Mouse (Mus musculus) heart, adult 2 months (tissue): ENCODE measurements around the gene Lhx2. TPM values are rescaled to one million over a fixed set of nuclear protein-coding genes. Genes with fewer than 3 reads are reported as not detected.

Experiments used
- DNase-seq, 2 experiments: peaks; one replicate each; pipeline ENCODE4 v3.0.0; 2021
- H3K27ac ChIP-seq: fragments of 200-600 bp; 2 replicates; pipeline ENCODE4 v1.8.1; 2022
- H3K27me3 ChIP-seq: fragments of 200-500 bp; 2 replicates; pipeline ENCODE4 v1.6.1; 2012; ENCODE audit warnings: mild to moderate bottlenecking, low read length, inconsistent platforms, mixed read lengths; ENCODE audit not compliant: control insufficient read depth, insufficient read depth
- H3K36me3 ChIP-seq: fragments of 200-500 bp; 2 replicates; pipeline ENCODE4 v1.6.1; 2012; ENCODE audit warnings: low read length, inconsistent platforms; ENCODE audit not compliant: control insufficient read depth, insufficient read depth
- H3K4me1 ChIP-seq: fragments of 200-500 bp; 2 replicates; pipeline ENCODE4 v1.6.1; 2011; ENCODE audit warnings: low read length; ENCODE audit not compliant: control insufficient read depth, insufficient read depth
- H3K4me3 ChIP-seq: fragments of 200-600 bp; 2 replicates; pipeline ENCODE4 v1.8.1; 2022
- H3K79me2 ChIP-seq: fragments of 200-500 bp; replicated peaks from 2 replicates; pipeline ENCODE4 v1.6.1; 2012; ENCODE audit warnings: mild to moderate bottlenecking, inconsistent platforms, low read length, moderate library complexity, mixed read lengths; ENCODE audit not compliant: control insufficient read depth, insufficient read depth
- H3K9ac ChIP-seq: fragments of 200-500 bp; 2 replicates; pipeline ENCODE4 v1.6.1; 2012; ENCODE audit warnings: low read depth, mild to moderate bottlenecking, control low read depth, inconsistent platforms, low read length, mixed read lengths
- CTCF ChIP-seq: fragments of 200-600 bp; IDR thresholded peaks from 2 replicates; pipeline ENCODE4 v1.8.1; 2022; ENCODE audit warnings: antibody characterized with exemption, mild to moderate bottlenecking, moderate library complexity
- EP300 ChIP-seq: fragments of 200-500 bp; IDR thresholded peaks from 2 replicates; pipeline ENCODE4 v1.6.1; 2011; ENCODE audit warnings: low read depth, low read length, control low read depth; ENCODE audit not compliant: insufficient read depth
- POLR2A ChIP-seq: fragments of 200-500 bp; IDR thresholded peaks from 2 replicates; pipeline ENCODE4 v1.6.1; 2011; ENCODE audit warnings: mild to moderate bottlenecking, low read depth, low read length, control low read depth; ENCODE audit not compliant: insufficient read depth
- WGBS: fragments of 180-500 bp; shearing (Covaris S2); methylation state at CpG from one replicate; pipeline ENCODE4 v1.1.7; 2018; 5-methylcytosine and 5-hydroxymethylcytosine counted together
- intact Hi-C: fragments of 180-260 bp; cut with DNase I; formaldehyde crosslinking; loops from one replicate; pipeline ENCODE4 v1.15.1; 2025
- polyA plus RNA-seq: library from polyadenylated mRNA; depleted of rRNA; stranded (reverse); fragments of >200 nt; gene quantifications from 2 replicates; pipeline ENCODE4 v1.2.3, GENCODE M21; 2012
- total RNA-seq, 2 experiments: library from RNA; stranded (reverse); gene quantifications; 2 replicates each; pipeline ENCODE4 v1.2.3; 2021

Gene Lhx2
- total and polyA plus RNA-seq, 3 experiments: not detected

DNA sequence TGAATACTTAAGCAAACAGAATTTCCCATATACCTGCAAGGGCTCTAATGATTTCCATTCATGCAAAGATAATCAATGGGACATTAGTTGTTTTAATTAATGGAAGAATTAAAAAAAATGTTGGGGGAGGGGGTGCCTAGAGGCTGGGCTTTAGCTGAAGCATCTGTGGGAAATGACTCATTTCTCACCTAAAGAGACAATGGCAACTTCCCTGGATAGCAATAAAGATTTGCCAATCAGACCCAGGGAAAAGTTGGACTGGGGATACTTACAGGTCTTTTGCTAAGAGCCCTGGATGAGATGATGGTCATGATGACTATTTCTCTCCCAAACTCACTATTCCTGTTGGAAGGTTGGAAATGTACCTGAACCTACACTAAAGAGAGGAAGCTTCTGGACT lies 5.6 kb downstream of the Lhx2 start:
- no peaks in the 10 kb centered on the region for H3K4me1 ChIP-seq
- H3K79me2 ChIP-seq: no peaks in the 10 kb centered on the region
- intact Hi-C loops: no loop called here
- no peak for DNase-seq
- no peaks in the 10 kb centered on the region for H3K36me3 ChIP-seq
- no peak overlapping the region for H3K9ac ChIP-seq
- no peak for TF ChIP-seq CTCF
- TF ChIP-seq POLR2A: no peak
- no peak for TF ChIP-seq EP300
- H3K27ac ChIP-seq: no peak overlapping the region
- H3K4me3 ChIP-seq: no peak overlapping the region
- peaks cover 29% of the 10 kb centered on the region for H3K27me3 ChIP-seq

- Histone ChIP-seq H3K4me3 (no peak overlapping the region), H3K36me3 (no peaks in the 10 kb centered on the region), H3K27ac (no peak overlapping the region), H3K9ac (no peak overlapping the region), H3K4me1 (no peaks in the 10 kb centered on the region), H3K27me3 (peaks cover 27% of the 10 kb centered on the region), H3K79me2 (no peaks in the 10 kb centered on the region)
- intact Hi-C loops: no loop called here
- DNase-seq: no peak
- WGBS: 13% methylated on average over 6 of the region's 6 CpGs
- TF ChIP-seq POLR2A (no peak), EP300 (no peak), CTCF (no peak)
Measured at GRCm38 (mm10) chr2:38346417-38346816, 7.3 kb downstream of the Lhx2 start.

DNA sequence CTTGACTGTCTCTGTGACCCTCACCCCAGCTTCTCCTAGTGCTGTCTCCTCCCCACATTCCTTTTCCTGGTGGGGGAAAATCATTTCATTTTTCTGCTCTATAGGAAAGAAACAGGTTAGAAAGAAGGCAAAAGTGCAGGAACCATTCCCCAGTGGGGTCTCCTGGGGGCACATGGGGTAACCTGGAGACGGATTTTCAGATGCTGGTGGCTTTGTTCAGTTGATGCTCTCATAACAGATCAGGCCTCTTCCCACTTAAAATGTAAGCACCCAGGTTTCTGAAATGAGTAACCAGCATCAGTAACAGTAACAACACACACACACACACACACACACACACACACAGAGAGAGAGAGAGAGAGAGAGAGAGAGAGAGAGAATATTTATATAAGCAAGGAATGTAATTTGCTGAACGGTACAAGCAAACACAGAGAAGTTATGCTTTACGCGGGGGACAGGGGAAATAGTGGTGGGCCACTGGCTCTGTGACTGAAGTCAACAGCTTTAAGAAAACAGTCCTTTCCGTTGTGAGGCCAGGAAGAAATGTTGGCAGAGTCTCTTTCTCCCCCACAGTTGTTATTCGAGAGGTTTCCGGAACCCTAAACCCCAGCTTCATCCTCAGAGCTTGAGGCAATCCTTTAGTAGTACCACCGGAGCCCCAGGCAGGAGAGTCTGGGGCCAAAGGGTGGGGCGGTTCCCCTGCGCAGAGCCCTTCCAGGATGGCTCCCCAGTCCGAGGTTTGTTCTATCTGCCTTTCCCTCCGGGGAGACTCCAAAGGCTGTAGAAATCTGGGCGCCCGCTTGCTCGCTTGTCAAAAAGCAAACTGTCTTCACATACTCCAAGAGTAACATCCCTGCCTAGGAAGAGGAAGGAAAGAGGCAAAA lies 8.0 kb downstream of the Lhx2 start:
- intact Hi-C loops: no loop called here

DNA sequence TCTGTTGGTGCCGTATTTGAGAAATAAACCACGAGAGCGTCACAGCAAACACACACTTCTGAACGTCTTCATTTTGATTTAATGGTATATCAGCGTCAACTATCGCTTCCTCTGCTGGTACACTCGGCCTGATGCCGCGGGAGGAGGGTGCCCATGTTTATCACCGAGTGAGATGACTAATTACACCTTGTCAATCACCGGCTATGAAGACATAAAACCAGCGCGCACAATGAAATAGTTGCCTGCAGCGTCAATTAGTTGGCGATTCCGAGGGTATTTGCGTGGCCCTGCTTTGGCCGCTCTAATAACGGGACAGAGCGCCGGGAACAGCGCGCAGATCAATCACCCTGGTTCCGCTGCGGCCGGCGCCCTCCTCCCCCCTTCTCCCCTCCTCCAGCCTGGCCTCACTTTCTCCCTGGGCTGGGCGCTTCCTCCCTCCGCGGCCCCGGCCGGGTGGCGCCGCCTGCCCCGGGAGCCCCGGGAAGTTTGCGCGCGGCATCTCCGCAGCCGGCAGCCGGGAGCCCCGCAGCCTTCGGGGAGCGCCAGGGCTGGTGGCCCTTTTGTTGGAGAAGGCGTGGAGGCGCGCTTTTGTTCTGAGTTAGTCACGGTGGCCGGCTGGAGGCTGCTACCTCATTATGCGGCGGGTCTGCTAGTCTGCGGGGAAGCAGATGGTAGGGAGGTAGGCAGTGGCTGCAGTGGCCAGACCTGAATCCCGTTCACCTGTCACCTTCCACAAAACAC lies 8.9 kb downstream of the Lhx2 start:
- 1% methylated on average over 54 of the region's 54 CpGs for WGBS
- TF ChIP-seq EP300 (no peak), POLR2A (no peak), CTCF (no peak)
- Histone ChIP-seq H3K9ac (no peak overlapping the region), H3K27ac (no peak overlapping the region), H3K27me3 (peaks cover 34% of the 10 kb centered on the region), H3K4me3 (peak overlapping the region; percentile 22; the same call in 1 of the 2 replicates), H3K36me3 (no peaks in the 10 kb centered on the region), H3K79me2 (no peaks in the 10 kb centered on the region), H3K4me1 (no peaks in the 10 kb centered on the region)
- peak; percentile 18 to 42 for DNase-seq
- intact Hi-C loops: no loop called here

More for the DNA sequence above, 8.0 kb downstream of the Lhx2 start:
- no peak for TF ChIP-seq CTCF
- Histone ChIP-seq H3K79me2 (no peaks in the 10 kb centered on the region), H3K4me3 (no peak overlapping the region), H3K9ac (no peak overlapping the region), H3K4me1 (no peaks in the 10 kb centered on the region), H3K27ac (no peak overlapping the region), H3K27me3 (peaks cover 34% of the 10 kb centered on the region), H3K36me3 (no peaks in the 10 kb centered on the region)
- 6% methylated on average over 15 of the region's 15 CpGs for WGBS
- DNase-seq: no peak

DNA sequence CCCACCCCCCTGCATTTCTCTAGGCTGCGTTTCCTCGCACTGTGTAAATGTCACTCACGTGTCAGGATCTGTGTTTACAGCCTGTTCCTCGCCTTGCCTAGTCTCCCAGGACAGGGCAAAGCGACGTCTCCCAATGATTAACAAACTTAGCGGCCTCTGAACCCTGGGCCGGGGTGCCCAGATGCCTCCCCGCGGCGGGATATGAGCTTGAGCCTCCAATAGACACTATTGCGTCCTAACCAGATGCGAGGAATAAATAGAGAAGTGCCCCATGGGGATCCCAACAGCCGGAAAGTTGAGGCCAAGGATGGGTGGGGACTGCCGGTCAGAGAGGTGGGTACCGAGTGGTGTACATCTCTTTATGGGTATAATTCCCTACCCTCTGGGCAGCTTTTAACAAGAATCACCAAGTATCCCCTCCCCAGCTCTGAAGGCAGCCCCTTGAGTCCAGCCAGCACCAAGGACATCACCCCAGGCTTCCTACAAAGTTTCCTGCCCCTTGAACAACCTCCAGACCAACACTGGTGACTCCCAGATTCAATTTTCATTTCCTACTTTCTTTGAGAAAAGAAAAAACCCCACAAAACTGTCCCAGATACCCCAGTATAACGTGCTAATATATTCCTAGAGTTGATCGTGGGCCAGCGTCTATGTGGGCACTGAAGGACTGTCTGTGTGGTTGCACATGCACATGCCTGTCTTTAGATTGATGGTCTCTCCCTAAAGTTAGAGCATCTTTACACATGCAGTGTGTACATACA lies 9.8 kb downstream of the Lhx2 start:
- WGBS: 7% methylated on average over 19 of the region's 19 CpGs
- H3K4me3 ChIP-seq: no peak overlapping the region
- peaks cover 36% of the 10 kb centered on the region for H3K27me3 ChIP-seq
- H3K4me1 ChIP-seq: no peaks in the 10 kb centered on the region
- intact Hi-C loops: no loop called here
- no peaks in the 10 kb centered on the region for H3K36me3 ChIP-seq
- H3K9ac ChIP-seq: no peak overlapping the region
- no peaks in the 10 kb centered on the region for H3K79me2 ChIP-seq
- no peak overlapping the region for H3K27ac ChIP-seq
- no peak for DNase-seq
- TF ChIP-seq POLR2A (no peak), CTCF (no peak), EP300 (no peak)
